Mouse (Mus musculus): ENCODE results near the gene Galns.
A peak's percentile ranks its signal among the peaks of the same experiment; 100 is the strongest.
"Not testable (repeated sequence)": the region's sequence is repeated elsewhere in the genome, so short reads cannot be mapped to it uniquely, and the experiment has no call there.

The Galns gene

DNA sequence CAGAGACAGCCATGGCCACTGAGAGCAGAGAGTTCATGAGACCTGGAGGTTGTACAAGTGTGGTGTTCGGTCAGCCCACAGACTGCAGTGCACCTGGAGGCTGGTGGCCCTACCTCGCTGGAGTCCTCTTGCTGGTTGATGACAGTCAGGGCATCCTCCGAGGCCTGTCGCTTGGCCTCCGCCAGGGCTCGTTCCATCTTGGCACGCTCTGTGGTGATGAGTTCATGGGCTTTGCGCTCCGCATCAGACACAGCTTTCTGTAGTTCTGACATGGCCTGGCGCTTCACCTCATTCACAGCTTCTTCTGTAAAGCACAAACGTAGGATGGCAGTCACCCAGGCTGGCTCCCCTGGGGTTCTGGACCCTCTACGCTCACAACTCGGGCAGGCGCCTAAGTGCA is 21.9 kb upstream of the Galns start:
- no peak for DNase-seq

DNA sequence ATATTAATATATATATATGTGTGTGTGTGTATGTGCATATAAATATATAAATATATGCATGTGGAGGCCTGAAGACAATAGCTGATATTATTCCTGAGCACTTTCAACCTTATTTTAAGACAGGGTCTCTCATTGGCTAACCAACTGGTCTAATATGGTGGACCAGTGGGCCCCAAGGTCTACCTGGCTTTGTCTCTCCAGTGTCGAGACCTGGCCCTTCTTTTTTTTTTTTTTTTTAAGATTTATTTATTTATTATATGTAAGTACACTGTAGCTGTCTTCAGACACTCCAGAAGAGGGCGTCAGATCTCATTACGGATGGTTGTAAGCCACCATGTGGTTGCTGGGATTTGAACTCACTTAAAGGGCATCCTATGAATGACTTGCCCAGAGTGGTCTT is 20.9 kb upstream of the Galns start:
- DNase-seq, result not testable (repeated sequence)

DNA sequence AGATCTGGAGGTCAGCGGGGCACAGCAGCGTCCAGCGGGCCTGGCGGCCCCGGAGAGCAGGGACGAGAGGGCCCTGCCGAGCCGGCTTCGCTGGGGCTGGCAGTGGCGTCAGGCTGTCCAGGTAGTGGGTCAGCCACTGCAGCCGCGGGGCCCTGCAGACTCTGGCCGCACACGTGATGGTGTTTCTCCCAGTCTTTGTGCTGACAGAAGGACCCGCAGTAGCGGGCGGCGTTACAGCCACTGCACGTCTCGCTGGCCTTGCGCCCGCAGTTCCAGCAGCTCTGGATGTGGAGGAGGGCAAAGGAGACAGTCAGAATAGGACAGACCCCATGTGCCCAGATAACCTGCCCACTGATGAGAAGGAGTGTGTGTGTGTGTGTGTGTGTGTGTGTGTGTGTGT is 19.4 kb upstream of the Galns start:
- no peak for DNase-seq

DNA sequence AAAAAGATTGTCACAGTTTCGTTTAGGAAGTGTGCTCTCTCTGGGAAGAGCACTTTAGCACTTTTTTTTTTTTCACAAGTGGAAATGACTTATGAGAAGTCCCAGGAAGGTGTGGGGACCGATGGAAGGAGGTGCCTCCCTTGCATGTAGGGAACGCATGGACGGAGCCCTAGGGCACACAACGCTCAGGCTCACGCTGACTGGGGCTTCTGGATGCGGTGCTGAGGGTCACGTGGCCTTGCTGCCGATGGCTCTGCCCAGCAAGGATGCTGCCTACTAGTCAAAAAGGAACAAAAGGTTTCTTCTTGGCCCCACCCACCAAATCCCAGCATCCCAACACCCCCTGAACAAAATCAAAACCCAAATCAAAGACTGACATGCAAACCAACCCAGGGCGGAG is 18.1 kb upstream of the Galns start:
- DNase-seq, result no peak

DNA sequence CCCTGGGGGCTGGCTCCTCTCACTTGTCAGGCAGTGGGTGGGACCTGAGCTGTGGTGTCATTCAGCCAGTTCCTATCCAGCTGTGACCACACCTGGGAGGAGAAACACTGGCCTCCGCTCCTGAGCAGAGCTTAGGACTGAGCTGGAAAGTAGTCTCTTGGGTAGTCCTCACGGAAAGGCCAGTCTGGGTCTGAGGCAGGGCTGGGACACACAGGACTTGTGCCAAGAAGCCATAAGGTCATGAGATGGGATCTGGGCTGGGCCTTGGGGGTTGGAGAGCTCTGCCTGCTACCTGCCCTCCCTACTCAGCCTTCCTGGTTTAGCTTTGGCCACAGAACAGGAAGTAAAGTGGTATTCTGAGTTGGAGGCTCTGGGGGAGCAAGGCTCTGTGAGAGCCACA is 15.6 kb upstream of the Galns start:
- DNase-seq, result no peak

DNA sequence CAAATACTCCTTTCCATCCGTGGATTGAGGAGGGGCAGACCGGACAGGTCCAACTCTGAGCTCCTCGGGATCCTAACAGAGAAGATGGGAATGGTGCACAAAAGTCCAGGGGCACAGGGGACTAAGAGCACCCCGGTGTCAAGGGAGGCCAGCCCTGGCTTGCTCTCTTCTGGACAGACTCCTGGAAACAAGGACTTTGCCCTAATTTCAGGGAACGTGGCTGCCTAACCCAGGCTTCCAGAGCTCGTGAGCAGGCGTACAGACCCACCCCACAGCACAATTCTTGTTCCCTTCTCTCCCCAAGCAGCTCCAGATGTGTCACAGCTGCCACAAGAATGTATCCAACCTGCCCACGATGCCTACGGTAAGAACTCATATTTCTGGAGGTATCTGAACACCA is 14.5 kb upstream of the Galns start:
- no peak for DNase-seq

DNA sequence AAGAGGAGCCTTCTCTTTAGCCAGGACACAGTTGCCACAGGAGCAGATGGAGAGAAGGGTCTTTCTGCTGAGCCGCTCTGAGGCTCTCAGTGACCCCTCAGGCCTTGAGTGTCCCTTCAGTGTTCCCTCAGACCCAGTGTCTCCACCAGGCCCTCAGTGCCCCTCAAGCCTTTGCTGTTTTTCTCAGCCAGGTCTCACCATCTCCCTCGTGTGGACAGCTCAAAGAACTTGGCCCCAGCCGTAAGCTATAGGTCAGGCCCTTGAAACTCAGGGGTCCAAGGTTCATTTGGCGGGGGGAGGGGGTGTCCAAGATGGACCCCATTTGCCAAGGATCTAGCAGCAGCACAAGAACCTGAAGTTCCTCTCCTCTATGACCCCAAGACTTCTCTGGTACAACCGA is 13.4 kb upstream of the Galns start:
- DNase-seq, result no peak

DNA sequence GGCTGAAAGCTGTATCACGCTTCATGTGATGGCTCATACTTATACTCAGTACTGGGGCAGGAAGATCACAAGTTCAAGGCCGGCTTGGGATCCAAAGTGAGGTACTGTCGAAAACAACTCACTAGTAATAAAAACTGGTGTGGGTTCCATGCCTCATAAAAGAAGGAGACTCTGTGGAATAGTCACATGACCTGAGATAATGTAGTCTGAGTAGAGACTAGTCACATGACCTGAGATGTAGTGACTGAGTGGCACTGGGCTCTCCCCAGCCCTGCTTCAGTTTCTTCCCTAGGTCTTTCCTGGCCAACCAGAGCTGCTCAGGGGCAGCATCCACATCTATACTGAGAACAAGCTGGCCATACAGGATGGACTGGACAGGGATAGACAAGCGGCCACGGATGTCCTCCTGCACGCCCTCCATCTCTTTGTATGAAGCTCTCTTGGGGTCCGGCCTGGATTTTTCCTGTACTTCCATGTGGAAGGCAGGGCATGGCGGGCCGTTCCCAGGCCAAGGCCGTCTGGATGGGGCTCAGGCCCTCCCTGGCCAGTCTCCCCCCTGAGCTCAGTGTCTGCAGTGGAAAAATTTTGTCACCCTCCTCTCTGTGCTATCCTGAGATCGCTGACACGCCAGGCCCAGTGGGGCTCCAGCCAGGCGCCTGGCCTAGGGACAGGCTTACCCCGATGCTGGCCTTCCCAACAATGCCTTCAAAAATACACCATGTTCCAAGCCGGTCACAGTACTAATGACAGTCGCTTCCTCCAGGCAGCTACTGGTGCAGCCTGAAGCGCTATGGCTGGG is 12.8 kb upstream of the Galns start:
- no peak for DNase-seq

DNA sequence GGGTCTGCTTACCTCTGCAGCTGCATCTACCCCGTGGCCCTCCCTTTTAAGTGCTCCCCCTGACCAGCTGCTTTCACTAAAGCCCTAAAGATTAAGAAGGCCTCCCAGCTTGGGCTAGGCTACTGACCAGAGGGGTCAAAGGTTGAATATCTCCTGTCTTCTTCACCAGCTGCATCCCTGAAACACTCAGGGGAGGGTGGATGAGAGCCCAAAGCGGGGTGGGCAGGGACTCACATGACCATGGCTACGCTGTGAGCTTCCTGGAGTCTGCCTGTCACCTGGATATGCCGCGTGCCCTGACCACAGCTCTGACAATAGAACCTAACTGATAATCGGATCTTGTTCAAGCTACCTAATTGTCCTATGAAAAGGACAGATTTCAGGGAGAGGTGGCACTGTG is 11.5 kb upstream of the Galns start, which contains the start of gene Pabpn1l:
Gene Pabpn1l (minus strand): TSS at position 13 of the 400 bp plus-strand sequence.
- DNase-seq, result no peak

DNA sequence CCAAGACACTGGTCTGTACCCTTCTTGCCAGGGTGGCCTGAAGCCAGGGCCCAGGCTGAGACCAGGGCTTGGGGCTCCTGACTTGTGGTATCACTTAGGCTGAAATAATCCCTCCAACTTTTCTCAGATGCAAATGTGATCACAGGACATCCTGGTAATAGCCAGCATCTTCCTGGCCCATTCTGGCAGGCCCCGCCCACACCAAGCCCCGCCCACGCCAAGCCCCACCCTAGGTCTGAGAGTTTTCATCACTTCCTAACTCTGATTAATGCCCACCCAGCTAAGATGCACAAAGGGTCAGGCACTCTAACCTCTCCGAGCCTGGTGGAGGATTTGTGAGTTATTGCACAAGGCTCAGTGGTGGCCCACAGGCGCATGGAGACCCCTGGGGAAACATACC is 9.2 kb upstream of the Galns start:
- no peak for DNase-seq

DNA sequence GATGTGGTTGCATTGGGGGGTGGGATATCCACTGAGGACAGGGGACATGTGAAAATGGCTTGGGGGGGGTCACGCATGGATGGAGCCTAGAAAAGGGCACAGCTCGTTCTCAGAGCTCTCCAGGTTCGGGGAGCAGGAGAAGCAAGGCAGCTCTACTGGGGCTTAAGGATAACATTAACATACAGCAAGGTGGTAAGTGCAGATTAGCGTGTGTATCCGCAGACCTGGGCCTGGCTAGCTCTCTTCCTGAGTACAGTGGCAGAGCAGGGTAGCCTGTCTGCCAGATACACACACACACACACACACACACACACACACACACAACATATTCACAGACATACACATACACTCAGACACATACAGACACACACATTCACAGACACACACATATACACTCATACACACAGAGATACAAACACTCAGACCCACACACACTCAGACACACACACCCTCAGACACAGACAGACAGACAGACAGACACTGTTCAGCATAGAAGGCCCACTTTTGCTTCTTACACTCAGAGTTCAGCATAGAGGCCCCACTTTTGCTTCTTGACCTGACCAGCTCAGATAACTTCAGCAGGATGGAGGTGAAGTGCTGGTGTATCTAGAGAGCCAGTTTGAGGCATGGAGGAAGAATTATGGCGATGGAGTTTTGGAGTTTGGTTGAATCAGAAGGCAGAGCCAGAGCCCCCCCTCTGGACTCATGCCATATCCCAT is 7.6 kb upstream of the Galns start:
- DNase-seq, result no peak

DNA sequence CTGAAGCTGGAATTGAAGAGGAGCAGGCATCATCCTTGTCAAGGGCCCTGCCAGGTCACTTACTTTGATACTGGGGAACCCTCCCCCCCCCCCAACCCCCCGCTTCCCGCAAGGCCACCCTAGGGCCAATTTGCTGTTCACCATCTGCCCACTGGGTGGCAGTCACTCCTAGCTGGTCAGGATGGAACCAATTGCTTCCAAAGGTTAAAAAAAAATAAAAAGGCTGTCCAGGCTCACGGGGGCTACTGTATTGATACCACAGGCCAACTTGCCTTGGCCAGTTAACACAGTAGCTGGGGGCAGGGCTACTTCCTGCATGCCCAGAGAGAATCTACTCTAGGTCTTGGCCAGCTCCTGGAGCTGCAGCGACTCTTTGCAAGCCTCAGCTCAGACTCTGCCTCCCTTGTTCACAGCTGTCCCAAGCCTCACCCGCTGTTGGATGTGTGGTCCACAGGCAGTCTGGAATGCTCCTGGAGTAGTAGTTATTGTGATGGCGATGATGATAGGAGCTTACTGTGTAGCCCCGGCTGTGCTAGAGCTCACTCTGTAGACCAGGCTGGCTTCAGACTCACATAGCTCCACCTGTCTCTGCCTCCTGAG is 6.8 kb upstream of the Galns start:
- peak; percentile 85 for DNase-seq

DNA sequence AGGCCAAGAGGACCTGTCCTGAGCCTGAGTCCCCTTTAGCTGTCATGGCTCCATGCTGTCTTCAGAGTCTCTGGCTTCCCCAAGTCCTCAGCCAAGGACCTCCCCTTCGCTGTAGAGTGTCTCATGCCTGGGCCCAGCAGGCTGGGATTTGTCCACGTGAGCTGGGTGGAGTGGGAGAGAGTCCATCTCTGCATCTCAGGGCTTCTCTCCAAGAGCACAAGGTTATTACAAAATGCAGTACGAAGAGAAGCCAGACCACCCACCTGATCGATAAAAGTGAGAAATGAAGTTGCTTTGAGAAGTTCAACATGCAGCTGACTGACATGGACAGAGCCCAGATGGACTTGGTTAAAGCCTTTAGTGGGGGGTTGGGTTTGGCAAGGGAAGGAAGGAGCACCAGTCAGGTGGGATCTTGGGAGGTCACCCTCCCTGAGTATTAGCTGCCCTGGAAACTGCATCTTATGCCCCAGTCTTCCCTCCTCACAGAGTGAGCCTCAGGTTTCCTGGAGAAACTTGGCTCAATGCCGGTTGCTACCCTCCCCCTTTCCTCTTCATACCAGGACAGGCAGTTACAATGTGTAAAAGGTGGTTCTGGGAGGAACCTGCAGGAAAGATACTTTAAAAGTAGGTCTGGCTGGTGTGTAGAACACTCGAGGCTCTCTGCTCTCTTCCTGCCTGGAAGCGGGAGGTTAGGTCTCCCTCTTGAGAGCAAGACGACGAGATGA is 5.1 kb upstream of the Galns start:
- no peak for DNase-seq

DNA sequence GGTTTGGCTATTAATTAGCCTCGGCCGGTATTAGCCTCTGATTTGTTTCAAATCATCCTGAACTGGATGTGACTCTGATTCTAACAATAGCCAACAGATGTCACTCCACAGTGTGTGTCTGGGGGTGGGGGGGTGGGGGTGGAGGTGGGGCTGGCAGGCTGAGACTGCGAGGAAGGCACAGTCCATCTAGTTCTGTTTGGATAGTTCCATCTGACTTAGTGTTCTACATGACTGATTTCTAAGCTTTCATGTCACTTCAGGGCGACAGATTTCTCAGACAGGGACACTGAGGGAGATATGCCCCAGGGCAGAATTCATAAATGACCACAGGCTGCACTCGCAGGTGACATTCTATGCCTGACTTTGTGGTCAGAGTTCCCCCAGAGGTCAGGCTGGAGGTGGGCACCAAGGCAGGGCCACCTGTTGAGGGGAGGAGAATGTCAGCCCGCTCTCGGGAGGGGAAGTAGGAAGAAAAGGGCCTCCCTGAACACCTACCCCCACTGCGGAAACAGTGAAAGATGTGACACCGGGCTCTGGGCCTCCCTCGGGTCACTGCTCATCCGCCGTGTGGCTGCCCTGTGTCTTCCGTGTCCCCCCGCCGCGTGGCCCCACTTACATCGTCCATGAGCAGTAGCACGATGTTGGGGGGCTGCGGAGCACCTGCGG is 518 bp downstream of the Galns start:
- no peak for DNase-seq

DNA sequence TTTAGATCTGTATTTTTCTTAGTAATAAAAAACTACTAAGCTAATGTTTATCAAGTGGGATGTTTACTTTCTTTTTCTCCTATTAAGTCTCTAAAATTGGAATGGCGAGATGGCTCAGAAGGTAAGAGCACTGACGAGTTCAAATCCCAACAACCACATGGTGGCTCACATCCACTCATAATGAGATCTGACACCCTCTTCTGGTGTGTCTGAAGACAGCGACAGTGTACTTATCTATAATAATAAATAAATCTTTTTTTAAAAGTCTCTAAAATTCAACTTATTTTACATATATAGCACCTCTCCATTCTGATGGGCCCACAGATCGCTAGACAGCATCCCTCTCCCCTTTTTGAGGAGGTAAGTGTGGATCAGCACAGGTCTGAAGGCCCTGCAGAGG is 1.1 kb downstream of the Galns start:
- no peak for DNase-seq

DNA sequence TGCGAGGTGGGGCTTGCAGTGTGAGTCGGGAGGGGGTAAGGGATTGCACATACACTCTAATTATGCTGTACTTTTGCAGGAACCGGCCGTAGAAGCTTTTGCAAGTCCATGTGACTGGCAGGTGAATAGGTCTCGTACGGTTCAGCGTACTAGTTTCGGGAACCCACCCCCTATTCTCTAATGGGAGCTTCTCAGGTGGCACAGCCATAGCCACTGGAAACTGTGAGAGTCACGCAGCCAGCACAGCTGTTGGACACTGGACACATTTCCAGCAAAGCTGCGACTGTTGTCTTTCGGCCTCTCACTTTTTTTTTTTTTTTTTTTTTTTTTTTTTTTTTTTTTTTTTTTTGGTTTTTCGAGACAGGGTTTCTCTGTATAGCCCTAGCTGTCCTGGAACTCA is 4.5 kb downstream of the Galns start:
- no peak for DNase-seq

DNA sequence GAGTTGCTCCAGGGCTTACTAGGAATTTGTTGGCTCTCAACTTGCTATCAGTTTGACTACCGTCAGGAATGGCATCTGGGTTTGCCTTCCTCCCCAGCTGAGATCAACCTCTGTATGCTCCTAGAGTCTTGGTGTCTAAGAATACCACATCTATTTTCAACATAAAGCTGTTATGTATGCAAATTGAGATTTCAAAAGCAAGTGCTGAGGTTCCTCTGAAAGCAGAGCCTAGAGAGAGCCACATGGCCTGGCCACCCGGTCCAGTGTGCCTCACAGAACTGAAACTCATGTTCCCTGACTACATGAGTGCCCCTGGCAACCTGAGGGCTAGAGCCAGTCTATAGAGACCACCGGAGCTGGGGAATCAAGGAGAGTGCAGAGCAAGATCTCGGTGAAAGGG is 5.9 kb downstream of the Galns start:
- no peak for DNase-seq

DNA sequence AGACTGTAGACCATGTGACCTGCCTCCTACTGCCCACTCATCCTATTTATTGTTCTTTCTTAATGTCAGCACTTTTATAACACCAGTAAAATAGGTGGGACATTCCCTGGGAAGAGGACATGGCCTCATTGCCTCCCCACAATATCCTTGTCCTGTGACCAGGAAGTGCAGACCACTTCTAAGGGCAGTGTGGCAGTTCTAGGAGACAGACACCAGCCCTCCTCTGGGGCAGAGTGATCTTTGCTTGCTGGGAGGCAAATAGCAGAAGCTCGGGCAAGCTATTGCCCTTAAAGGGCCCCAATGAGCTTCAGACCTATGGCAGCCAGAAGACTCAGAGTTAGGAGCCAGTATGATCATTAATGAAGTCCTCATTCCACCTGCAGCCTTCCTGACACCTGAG is 6.6 kb downstream of the Galns start:
- DNase-seq, result no peak

DNA sequence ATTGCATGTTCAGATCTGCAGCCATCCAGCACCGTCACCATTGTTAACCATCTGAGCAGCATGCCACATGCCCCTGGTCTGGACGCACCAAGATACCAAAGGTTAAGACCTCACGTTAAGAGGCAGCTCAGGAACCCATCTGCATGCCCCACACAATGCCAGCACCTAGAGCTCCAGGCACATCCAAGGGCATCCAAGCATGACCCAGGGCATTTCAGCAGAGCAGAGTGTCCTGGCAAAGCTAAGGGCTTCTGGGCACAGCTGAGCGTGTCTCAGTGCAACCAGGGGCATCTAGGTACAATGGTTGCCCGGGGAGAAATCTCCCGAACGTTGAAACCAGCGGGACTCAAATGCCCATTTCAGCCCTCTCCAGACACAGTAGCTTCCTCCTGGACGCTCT is 10.6 kb downstream of the Galns start:
- DNase-seq, result no peak

DNA sequence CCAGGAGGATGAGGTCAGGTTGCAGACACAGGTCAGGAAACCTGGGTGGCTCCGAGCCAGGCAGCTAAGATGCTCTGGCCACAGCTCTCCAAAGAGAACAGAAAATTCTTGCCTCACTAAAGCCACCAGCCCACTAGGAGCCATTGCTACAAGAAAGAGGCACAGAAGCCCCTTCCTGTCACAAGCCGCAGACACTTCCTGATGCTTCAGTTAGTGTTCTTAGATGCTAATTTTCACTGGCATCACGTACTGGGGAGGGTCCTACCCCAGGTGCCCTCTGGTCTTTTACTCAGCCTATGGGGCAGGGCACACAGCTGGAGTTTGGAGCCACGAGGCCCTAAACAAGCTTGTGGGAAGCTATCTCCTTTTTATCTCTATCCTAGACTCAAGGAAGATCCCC is 15.2 kb downstream of the Galns start:
- peak; percentile 51 for DNase-seq

DNA sequence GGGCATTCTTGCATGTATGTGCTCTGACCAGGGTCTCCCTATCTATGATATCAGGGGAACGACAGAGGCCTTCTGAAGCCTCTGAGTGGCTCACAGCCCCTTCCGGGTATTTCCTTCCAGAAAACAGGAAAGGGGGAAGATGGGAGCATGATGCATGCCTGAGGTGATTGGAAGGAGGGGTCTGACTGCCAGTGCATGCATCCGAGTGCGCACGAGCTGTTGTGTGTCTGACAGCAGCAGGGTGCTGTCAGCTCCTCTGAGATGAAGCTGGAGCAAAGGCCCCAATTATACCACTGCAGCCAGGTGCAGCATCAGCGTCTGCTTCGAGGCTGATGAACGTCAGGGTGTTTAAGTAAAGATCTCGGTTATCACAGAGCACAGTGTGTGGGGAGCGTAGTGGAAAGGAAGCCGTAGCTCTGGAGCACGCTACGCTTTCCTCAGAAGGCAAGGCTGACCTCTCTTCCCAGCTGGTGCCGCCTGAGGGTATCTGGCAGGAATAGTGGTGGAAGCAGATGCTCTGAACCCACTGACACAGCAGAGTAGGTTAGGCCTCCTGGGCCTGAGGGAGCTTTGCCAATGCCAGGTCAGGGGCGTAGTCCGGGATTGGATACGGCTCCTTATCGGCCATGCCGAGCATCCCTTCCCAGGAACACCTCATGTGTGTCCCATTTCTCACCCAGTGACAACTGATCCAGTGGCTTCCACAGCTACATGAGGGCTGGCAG is 17.3 kb downstream of the Galns start:
- no peak for DNase-seq

DNA sequence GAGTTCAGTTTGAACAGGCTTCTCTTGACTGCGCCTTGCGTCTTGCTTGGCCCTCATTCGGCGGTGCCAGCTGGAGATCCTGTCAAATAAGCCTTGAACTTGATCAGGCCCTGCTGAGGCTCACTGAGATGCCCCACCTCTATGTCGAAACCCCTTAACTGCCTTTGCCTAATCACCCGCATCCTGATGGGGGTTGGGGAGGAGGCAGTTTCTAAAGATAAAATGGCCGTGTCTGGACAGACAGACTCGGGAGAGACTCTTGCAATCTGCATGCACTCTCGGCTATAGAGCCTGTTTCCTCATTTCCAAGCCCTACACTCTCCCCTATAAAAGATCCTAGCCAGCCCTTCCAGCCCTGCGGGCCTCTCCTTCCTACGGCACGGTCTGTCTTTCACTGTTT is 18.0 kb downstream of the Galns start:
- no peak for DNase-seq

Measured in thymus, postnatal 14 days (tissue).